Mouse (Mus musculus): ENCODE data around the gene Olfr1357. TPM values are rescaled to one million over a fixed set of nuclear protein-coding genes. Genes with fewer than 3 reads are reported as not detected.

Gene Olfr1357
- total and polyA plus RNA-seq, 3 experiments = not detected

DNA sequence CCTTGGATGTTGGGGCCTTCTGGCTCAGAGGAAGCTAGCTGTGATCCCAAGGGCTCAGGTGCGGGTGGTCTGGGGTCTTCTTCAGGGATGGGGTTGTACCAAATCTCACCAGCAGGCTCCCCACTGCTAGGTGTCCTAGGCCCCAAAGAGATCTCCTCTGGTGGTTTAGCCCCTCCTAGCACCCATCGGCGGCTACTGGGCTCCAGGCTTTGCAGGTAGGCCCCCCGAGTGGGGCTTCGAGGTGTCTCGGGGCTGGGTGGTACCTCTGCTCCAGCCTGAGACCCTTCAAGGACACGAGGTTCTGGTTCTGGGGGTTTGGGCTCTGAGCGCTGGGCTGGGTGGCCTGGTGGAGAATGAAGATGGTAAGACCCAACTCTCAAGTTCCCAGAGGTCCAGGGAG is 28.0 kb downstream of the Olfr1357 start:
- no peak for TF ChIP-seq EP300 (IDR thresholded peaks at IDR 0.05; ENCODE audit: low read depth in 1 of 2, low read length in 2 of 2)
- TF ChIP-seq E2F4 (IDR thresholded peaks at IDR 0.05; ENCODE audit: borderline replicate concordance, low read depth, low read length) = no peak
- no peak for TF ChIP-seq MYB (IDR thresholded peaks at IDR 0.05; ENCODE audit: low read depth, low read length)
- TF ChIP-seq SIN3A (IDR thresholded peaks at IDR 0.05; ENCODE audit: low read length) = no peak
- no peaks in the 10 kb centered on the region for H3K27me3 ChIP-seq (ENCODE audit: control insufficient read depth in 1 of 2, insufficient read depth in 2 of 2, low read length in 2 of 2)
- H3K36me3 ChIP-seq (ENCODE audit: control insufficient read depth in 1 of 2, insufficient read depth in 2 of 2, low read length in 2 of 2) = no peaks in the 10 kb centered on the region
- no peak overlapping the region for H3K4me3 ChIP-seq (ENCODE audit: control insufficient read depth in 1 of 2, insufficient read depth in 1 of 2, low read depth in 2 of 2, low read length in 2 of 2)
- H3K79me2 ChIP-seq (ENCODE audit: control insufficient read depth, insufficient read depth, low read length, poor library complexity) = no peaks in the 10 kb centered on the region
- no peak overlapping the region for H3K9ac ChIP-seq (ENCODE audit: control insufficient read depth, low read depth, low read length, poor library complexity, severe bottlenecking)
- DNase-seq (ENCODE audit: low read depth, low spot score) = no peak
- H3K27ac ChIP-seq (ENCODE audit: control insufficient read depth, low read depth, low read length) = no peak overlapping the region
- no peaks in the 10 kb centered on the region for H3K4me1 ChIP-seq (ENCODE audit: control insufficient read depth in 1 of 2, insufficient read depth in 2 of 2, low read length in 2 of 2)
- no peaks in the 10 kb centered on the region for H3K9me3 ChIP-seq (replicated peaks; ENCODE audit: insufficient read depth, low read length)

DNA sequence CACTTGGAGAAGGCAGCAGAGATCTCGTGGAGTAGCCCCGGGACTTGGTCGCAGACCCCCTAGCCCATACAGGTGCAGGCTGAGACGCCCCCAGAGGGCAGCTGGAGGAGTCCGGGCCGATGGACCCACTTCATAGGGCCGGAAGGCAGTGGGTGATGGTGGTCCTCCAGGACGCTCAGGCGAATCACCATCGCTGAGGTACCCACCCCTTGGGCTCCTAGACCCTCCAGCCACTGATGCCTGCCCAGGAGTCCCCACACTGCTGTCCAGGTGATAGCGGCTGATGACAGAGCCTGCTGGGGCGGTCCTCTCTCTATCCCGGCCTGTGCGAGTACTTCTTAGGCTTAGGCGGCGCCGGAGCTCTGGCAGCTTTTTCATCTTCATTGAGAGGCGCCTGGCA is 28.6 kb downstream of the Olfr1357 start:
- no peaks in the 10 kb centered on the region for H3K79me2 ChIP-seq (ENCODE audit: control insufficient read depth, insufficient read depth, low read length, poor library complexity)
- H3K27me3 ChIP-seq (ENCODE audit: control insufficient read depth in 1 of 2, insufficient read depth in 2 of 2, low read length in 2 of 2) = no peaks in the 10 kb centered on the region
- H3K9me3 ChIP-seq (replicated peaks; ENCODE audit: insufficient read depth, low read length) = no peaks in the 10 kb centered on the region
- no peaks in the 10 kb centered on the region for H3K36me3 ChIP-seq (ENCODE audit: control insufficient read depth in 1 of 2, insufficient read depth in 2 of 2, low read length in 2 of 2)
- TF ChIP-seq CHD2 (IDR thresholded peaks at IDR 0.05; ENCODE audit: low read length) (no peak), GABPA (IDR thresholded peaks at IDR 0.05; ENCODE audit: low read depth, low read length) (no peak), HCFC1 (IDR thresholded peaks at IDR 0.05; ENCODE audit: low read depth, low read length) (no peak), UBTF (IDR thresholded peaks at IDR 0.05; ENCODE audit: borderline replicate concordance, insufficient read depth, low read depth, low read length) (no peak), TBP (IDR thresholded peaks at IDR 0.05; ENCODE audit: low read depth, low read length) (no peak), USF2 (IDR thresholded peaks at IDR 0.05; ENCODE audit: borderline replicate concordance in 1 of 2, insufficient read depth in 1 of 2, low read depth in 1 of 2, low read length in 2 of 2) (no peak), ZC3H11A (IDR thresholded peaks at IDR 0.05; ENCODE audit: low read depth, low read length) (no peak), MYB (IDR thresholded peaks at IDR 0.05; ENCODE audit: low read depth, low read length) (no peak), MAX (IDR thresholded peaks at IDR 0.05; ENCODE audit: low read length) (no peak)
- H3K27ac ChIP-seq (ENCODE audit: control insufficient read depth, low read depth, low read length) = no peak overlapping the region
- H3K4me1 ChIP-seq (ENCODE audit: control insufficient read depth in 1 of 2, insufficient read depth in 2 of 2, low read length in 2 of 2) = no peaks in the 10 kb centered on the region
- H3K4me3 ChIP-seq (ENCODE audit: control insufficient read depth in 1 of 2, insufficient read depth in 1 of 2, low read depth in 2 of 2, low read length in 2 of 2) = no peak overlapping the region
- no peak for DNase-seq (ENCODE audit: low read depth, low spot score)
- H3K9ac ChIP-seq (ENCODE audit: control insufficient read depth, low read depth, low read length, poor library complexity, severe bottlenecking) = no peak overlapping the region

DNA sequence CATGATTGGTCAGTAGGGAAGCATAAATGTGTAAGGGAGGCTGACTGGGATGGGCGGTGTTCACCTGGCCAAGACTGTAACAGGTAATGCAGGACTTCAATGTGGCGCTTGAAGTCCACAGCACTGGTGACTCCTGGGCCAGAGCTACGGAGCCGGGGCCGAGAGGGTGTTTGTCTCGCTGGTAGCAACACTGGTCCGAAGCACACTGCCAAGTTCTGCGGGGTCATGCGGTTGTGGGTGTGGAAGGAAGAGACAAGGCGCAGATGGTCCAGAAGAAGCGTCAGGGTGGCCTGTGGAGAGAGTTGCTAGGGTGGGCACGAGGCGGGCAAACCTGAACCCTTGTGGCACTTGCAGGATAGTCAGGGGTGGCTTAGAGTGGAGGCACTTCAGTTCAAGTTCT is 31.8 kb downstream of the Olfr1357 start:
- Histone ChIP-seq H3K36me3 (ENCODE audit: control insufficient read depth in 1 of 2, insufficient read depth in 2 of 2, low read length in 2 of 2) (no peaks in the 10 kb centered on the region), H3K27ac (ENCODE audit: control insufficient read depth, low read depth, low read length) (no peak overlapping the region), H3K27me3 (ENCODE audit: control insufficient read depth in 1 of 2, insufficient read depth in 2 of 2, low read length in 2 of 2) (no peaks in the 10 kb centered on the region), H3K4me3 (ENCODE audit: control insufficient read depth in 1 of 2, insufficient read depth in 1 of 2, low read depth in 2 of 2, low read length in 2 of 2) (no peak overlapping the region), H3K9me3 (replicated peaks; ENCODE audit: insufficient read depth, low read length) (no peaks in the 10 kb centered on the region), H3K79me2 (ENCODE audit: control insufficient read depth, insufficient read depth, low read length, poor library complexity) (no peaks in the 10 kb centered on the region), H3K9ac (ENCODE audit: control insufficient read depth, low read depth, low read length, poor library complexity, severe bottlenecking) (no peak overlapping the region), H3K4me1 (ENCODE audit: control insufficient read depth in 1 of 2, insufficient read depth in 2 of 2, low read length in 2 of 2) (no peaks in the 10 kb centered on the region)
- no peak for DNase-seq (ENCODE audit: low read depth, low spot score)
- no peak for TF ChIP-seq SMC3 (IDR thresholded peaks at IDR 0.05; ENCODE audit: low read depth, low read length)
- no peak for TF ChIP-seq CTCF (IDR thresholded peaks at IDR 0.05 in 2 of 3, conservative IDR thresholded peaks at IDR 0.05 in 1 of 3; ENCODE audit: control insufficient read depth in 1 of 3, insufficient read depth in 1 of 3, low read depth in 2 of 3, low read length in 3 of 3, poor library complexity in 1 of 3, severe bottlenecking in 1 of 3)

Data from MEL (cell line).